Mouse (Mus musculus): ENCODE results near the gene Olfr894.
"Not testable (repeated sequence)": the region's sequence is repeated elsewhere in the genome, so short reads cannot be mapped to it uniquely, and the experiment has no call there.

Olfr894 gene

GRCm38 (mm10) chr9:38217755-38218154 lies at the start of gene Olfr894:
Olfr894 (plus strand) TSS chr9:38218055.
- ATAC-seq (ENCODE audit: insufficient number of reproducible peaks, low FRiP score, low TSS enrichment), result no peak

DNA sequence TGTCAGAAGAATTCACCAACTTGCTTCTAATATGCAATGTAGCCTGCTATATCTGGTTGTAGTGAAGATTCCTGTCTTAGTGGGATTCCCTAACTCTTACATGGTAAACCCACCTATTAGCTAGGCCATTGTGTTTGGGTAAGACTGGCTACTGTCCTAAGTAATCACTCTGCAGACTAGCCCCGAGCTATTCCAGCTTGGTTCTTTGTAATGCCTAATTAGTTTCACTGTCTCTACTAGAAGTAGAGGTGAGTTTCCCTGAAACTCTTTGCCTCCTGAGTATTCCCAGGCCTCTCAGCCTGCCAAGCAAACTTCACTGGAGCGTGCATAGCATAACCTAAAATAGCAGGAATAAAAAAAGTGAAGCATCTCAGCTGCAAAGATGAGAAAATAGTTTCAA lies 49.5 kb upstream of the Olfr894 start:
- ATAC-seq (ENCODE audit: insufficient number of reproducible peaks, low FRiP score, low TSS enrichment), result not testable (repeated sequence)

GRCm38 (mm10) chr9:38180721-38181120 lies 37.1 kb upstream of the Olfr894 start, which contains the start of gene Olfr891:
Olfr891 (minus strand) TSS chr9:38180821.
- ATAC-seq (ENCODE audit: insufficient number of reproducible peaks, low FRiP score, low TSS enrichment), result no peak

DNA sequence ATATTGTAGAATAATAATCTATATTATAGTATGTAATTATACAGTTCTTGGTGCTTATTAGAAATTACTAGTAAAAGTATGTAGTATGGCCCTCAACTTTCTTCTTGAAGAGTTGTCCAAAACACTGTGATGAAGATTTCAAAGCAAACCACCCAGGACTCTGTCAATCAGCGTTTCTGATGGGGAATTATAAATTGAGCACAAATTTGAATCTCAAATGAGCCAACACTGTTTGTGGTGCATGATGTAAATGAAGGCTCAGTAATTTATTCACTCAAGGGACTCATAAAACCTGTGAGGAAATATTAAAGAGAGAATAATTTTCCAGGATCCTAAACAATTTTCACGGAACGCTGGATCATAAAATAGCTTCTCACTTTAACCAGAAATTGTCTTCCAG lies 9.8 kb upstream of the Olfr894 start, which contains the start of gene Olfr893:
TSS of gene Olfr893 (plus strand) at position 301 of the 400 bp plus-strand sequence.
- ATAC-seq (ENCODE audit: insufficient number of reproducible peaks, low FRiP score, low TSS enrichment), result no peak

- ATAC-seq (ENCODE audit: insufficient number of reproducible peaks, low FRiP score, low TSS enrichment), result no peak
These were observed 34.6 kb downstream of the Olfr894 start, which contains the start of gene Olfr143 for GRCm38 (mm10) chr9:38252474-38252873. Olfr143 (plus strand) TSS chr9:38252774.

DNA sequence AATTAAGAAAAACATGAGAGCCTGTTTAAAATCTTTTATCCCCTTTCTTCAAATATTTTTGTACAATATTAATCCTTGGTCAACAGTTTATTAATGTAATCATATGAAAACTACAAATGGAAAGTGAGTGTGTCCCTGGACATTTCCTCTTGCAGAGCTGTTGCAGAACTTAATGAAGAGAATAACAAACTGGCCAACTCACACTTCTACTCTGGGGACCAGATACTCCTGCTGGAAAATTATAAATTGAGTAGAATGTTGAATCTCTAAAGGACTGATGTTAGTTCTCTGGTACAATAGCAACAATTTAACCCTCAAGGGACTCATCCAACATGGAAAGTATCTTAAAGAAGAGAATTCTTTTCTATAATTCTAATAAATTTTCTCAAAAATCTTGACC lies 49.7 kb downstream of the Olfr894 start, which contains the start of gene Olfr895:
TSS of gene Olfr895 (plus strand) at position 301 of the 400 bp plus-strand sequence.
- ATAC-seq (ENCODE audit: insufficient number of reproducible peaks, low FRiP score, low TSS enrichment), result no peak
